Mouse (Mus musculus): Measurements from ENCODE around the gene Dstyk. TPM values are rescaled to one million over a fixed set of nuclear protein-coding genes. Genes with fewer than 3 reads are reported as not detected.

Gene Dstyk
- polyA plus RNA-seq, 1 experiment = 4.6 TPM

DNA sequence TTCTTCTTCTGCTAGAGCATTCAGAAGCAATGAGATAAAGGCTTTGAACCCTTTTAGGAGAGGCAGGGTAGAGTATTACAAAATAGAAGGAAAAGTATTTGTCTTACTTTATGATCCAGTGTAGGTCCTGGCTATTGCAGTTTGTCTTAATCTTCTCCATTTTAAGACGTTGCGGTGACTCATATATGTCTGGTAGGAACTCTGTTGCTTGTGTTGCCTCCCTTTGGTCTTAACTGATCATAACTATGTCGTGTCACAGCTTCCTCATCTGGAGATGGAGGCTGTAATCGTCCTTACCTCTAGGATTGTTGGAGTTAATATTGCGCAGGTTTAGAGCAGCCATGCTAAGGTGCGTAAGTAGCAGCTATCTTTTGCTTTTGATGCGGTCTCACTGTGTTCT, 3.3 kb downstream of the Dstyk start:
- Histone ChIP-seq H3K27ac (ENCODE audit: insufficient read depth, low read length) (no peak overlapping the region), H3K4me3 (ENCODE audit: extremely low read depth, insufficient read depth, insufficient read length) (no peak overlapping the region), H3K36me3 (ENCODE audit: control insufficient read depth, insufficient read depth, low read length) (no peaks in the 10 kb centered on the region), H3K27me3 (ENCODE audit: control insufficient read depth, insufficient read depth, low read length) (no peaks in the 10 kb centered on the region), H3K4me1 (ENCODE audit: control insufficient read depth, insufficient read depth, insufficient read length) (no peaks in the 10 kb centered on the region; the same call in 1 of the 2 replicates)
- 64% methylated on average over 7 of the region's 7 CpGs for WGBS
- no peak for DNase-seq (ENCODE audit: low read depth in 1 of 2, low spot score in 2 of 2)
- TF ChIP-seq CTCF (IDR thresholded peaks at IDR 0.05; ENCODE audit: extremely low read depth, insufficient read depth, insufficient read length, insufficient replicate concordance) (no peak), POLR2A (IDR thresholded peaks at IDR 0.05; ENCODE audit: low read depth, low read length) (no peak)

DNA sequence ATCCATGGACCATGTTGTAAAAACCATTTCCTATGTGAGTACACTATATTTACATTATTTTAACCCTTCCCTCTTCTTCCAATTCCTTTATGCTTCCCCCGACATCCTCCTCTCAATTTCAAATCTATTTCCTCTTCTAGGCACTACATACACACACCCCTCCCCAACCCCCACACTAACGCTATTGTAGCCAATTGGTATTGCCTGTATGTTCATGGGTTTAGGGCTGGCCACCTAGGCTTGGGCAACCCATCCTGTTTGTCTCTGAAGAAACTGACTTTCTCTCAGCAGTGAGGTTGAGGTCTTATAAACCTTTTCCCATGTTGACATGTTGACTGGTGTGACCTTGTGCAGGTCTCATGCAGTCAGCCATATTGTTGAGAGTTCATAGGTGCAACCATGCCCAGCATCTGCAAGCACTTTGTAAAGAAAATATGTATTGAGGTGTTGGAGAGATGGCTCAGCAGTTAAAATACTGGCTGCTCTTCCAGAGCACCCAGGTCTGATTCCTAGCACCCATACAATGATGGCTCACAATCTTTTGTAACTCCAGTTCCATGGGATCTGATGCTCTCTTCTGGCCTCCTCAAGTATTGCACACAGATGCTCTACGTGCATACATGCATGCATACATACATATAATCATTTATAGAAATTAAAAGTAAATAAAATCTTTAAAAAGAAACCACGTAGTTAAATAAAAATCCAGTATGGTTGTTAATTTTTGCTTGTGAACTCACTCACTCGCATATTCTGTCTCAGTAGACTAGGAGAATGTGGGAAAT, 5.7 kb downstream of the Dstyk start:
- H3K27me3 ChIP-seq (ENCODE audit: control insufficient read depth, insufficient read depth, low read length) = no peaks in the 10 kb centered on the region
- no peak overlapping the region for H3K4me3 ChIP-seq (ENCODE audit: extremely low read depth, insufficient read depth, insufficient read length)
- 94% methylated on average over 5 of the region's 5 CpGs for WGBS
- no peak overlapping the region for H3K27ac ChIP-seq (ENCODE audit: insufficient read depth, low read length)
- TF ChIP-seq CTCF (IDR thresholded peaks at IDR 0.05; ENCODE audit: extremely low read depth, insufficient read depth, insufficient read length, insufficient replicate concordance) (no peak), POLR2A (IDR thresholded peaks at IDR 0.05; ENCODE audit: low read depth, low read length) (no peak)
- DNase-seq (ENCODE audit: low read depth in 1 of 2, low spot score in 2 of 2) = no peak
- 0 out of 2 replicates have a peak, but pooled peaks cover 1% of the 10 kb centered on the region for H3K36me3 ChIP-seq (ENCODE audit: control insufficient read depth, insufficient read depth, low read length)
- no peaks in the 10 kb centered on the region; the same call in 1 of the 2 replicates for H3K4me1 ChIP-seq (ENCODE audit: control insufficient read depth, insufficient read depth, insufficient read length)

DNA sequence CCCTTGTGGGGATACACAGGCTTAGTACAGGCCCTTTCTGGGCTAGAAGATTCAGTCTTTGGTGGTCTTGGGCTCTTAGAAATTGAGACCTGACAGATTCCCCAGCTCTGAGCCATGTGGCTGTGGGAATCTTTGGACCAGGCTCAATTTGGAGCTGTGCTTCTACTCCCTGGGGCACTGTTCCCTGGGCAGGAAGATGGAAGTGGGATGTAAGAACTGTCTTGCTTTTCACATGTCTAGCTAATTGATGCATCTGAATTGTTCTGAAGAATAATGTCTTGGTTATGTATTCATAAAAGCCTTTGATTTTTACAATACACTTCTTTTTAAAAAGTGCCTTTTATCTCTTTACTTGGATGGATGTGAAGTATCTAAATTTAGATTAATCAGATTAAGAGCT, 8.2 kb downstream of the Dstyk start:
- DNase-seq (ENCODE audit: low read depth in 1 of 2, low spot score in 2 of 2) = no peak
- Histone ChIP-seq H3K36me3 (ENCODE audit: control insufficient read depth, insufficient read depth, low read length) (0 out of 2 replicates have a peak, but pooled peaks cover 1% of the 10 kb centered on the region), H3K27ac (ENCODE audit: insufficient read depth, low read length) (no peak overlapping the region), H3K4me1 (ENCODE audit: control insufficient read depth, insufficient read depth, insufficient read length) (no peaks in the 10 kb centered on the region; the same call in 1 of the 2 replicates), H3K27me3 (ENCODE audit: control insufficient read depth, insufficient read depth, low read length) (no peaks in the 10 kb centered on the region), H3K4me3 (ENCODE audit: extremely low read depth, insufficient read depth, insufficient read length) (no peak overlapping the region)
- TF ChIP-seq POLR2A (IDR thresholded peaks at IDR 0.05; ENCODE audit: low read depth, low read length) (no peak), CTCF (IDR thresholded peaks at IDR 0.05; ENCODE audit: extremely low read depth, insufficient read depth, insufficient read length, insufficient replicate concordance) (no peak)

DNA sequence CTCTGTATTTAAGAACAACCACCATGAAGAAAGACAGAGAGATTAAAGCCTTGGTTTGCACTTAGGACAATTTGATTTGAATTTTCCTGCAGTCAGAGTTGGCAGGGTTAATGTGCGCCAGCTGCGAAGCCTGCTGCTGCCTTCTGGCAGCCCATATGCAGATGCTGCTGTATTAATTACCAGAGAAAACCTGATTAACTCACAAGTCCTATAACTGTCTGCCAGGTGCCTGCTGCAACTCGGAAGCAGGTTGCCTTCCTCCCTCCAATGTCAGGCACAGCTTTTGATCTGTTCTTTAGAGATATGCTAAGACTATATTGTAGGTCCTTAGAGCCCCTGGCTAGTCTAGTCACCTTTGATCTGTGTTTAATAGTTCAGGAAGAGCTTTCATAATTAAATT, 13.5 kb downstream of the Dstyk start:
- Histone ChIP-seq H3K27ac (ENCODE audit: insufficient read depth, low read length) (no peak overlapping the region), H3K36me3 (ENCODE audit: control insufficient read depth, insufficient read depth, low read length) (peaks cover 1% of the 10 kb centered on the region; the same call in 1 of the 2 replicates), H3K27me3 (ENCODE audit: control insufficient read depth, insufficient read depth, low read length) (no peaks in the 10 kb centered on the region), H3K4me3 (ENCODE audit: extremely low read depth, insufficient read depth, insufficient read length) (no peak overlapping the region), H3K4me1 (ENCODE audit: control insufficient read depth, insufficient read depth, insufficient read length) (no peaks in the 10 kb centered on the region; the same call in 1 of the 2 replicates)
- 79% methylated on average over 3 of the region's 3 CpGs for WGBS
- no peak for DNase-seq (ENCODE audit: low read depth in 1 of 2, low spot score in 2 of 2)
- TF ChIP-seq POLR2A (IDR thresholded peaks at IDR 0.05; ENCODE audit: low read depth, low read length) = no peak

DNA sequence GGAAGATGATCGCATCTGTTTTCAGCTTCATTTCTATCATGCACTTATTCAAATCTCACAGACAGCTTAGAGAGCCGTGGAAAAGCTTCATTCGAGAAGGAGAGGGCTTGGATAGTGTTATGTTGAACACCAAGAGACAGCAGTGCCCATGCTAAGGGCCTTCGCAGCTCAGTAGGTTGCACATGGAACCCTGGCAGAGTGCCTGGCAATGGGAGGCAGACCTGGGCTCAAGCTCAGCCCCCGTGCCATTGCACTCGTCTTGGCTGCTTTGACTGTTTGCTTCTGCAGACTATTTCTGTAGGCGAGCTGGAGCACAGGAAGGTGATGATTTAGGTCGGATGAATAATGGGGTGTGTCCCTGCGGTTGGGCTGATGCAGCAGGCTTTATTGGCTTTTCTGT, 14.4 kb downstream of the Dstyk start:
- TF ChIP-seq CTCF (IDR thresholded peaks at IDR 0.05; ENCODE audit: extremely low read depth, insufficient read depth, insufficient read length, insufficient replicate concordance) (no peak), POLR2A (IDR thresholded peaks at IDR 0.05; ENCODE audit: low read depth, low read length) (no peak)
- Histone ChIP-seq H3K4me3 (ENCODE audit: extremely low read depth, insufficient read depth, insufficient read length) (no peak overlapping the region), H3K27ac (ENCODE audit: insufficient read depth, low read length) (no peak overlapping the region), H3K4me1 (ENCODE audit: control insufficient read depth, insufficient read depth, insufficient read length) (peaks cover 2% of the 10 kb centered on the region; the same call in 1 of the 2 replicates), H3K36me3 (ENCODE audit: control insufficient read depth, insufficient read depth, low read length) (no peaks in the 10 kb centered on the region; the same call in 1 of the 2 replicates), H3K27me3 (ENCODE audit: control insufficient read depth, insufficient read depth, low read length) (no peaks in the 10 kb centered on the region)
- 72% methylated on average over 9 of the region's 9 CpGs for WGBS
- no peak for DNase-seq (ENCODE audit: low read depth in 1 of 2, low spot score in 2 of 2)

DNA sequence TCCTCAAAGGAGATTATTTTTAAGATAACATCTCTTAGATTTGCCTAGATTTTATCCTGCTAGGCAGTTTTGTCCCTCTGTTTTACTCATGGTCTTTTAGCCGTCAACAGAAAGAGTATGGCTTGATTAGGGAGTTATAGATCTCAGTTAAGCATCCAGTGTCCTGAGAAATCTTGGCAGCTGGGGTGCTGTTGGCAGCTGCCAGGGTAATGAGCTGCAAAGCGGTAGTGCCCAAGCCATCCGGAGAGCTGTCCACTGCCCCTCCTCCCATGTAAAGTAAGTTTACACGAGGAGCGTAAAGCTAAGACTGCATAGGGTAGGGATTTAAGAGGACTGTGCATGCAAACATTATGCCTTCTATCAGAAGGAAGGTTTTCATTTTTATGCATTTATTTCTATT, 16.0 kb downstream of the Dstyk start:
- no peak for TF ChIP-seq POLR2A (IDR thresholded peaks at IDR 0.05; ENCODE audit: low read depth, low read length)
- TF ChIP-seq CTCF (IDR thresholded peaks at IDR 0.05; ENCODE audit: extremely low read depth, insufficient read depth, insufficient read length, insufficient replicate concordance) = no peak
- Histone ChIP-seq H3K27ac (ENCODE audit: insufficient read depth, low read length) (no peak overlapping the region), H3K36me3 (ENCODE audit: control insufficient read depth, insufficient read depth, low read length) (no peaks in the 10 kb centered on the region; the same call in 1 of the 2 replicates), H3K4me1 (ENCODE audit: control insufficient read depth, insufficient read depth, insufficient read length) (peaks cover 2% of the 10 kb centered on the region; the same call in 1 of the 2 replicates), H3K4me3 (ENCODE audit: extremely low read depth, insufficient read depth, insufficient read length) (no peak overlapping the region), H3K27me3 (ENCODE audit: control insufficient read depth, insufficient read depth, low read length) (no peaks in the 10 kb centered on the region)
- WGBS = 86% methylated on average over 5 of the region's 5 CpGs
- no peak for DNase-seq (ENCODE audit: low read depth in 1 of 2, low spot score in 2 of 2)

DNA sequence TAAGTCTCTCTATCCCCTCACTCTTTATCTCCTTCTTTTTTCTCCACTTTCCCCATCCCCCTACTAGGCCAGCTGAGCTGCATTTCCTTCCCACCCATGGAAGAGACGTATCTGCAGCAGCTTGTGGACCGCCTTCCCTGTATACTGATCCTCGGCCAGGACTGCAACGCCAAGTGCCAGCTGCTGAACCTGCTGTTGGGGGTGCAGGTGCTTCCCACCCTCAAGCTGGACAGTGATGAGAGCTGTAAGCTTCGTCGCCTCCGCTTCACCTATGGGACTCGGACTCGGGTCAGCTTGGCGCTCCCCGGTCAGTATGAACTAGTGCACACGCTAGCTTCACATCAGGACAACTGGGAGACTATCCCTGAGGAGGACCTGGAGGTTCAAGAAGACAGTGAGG, 16.7 kb downstream of the Dstyk start:
- WGBS = 95% methylated on average over 12 of the region's 12 CpGs
- Histone ChIP-seq H3K27ac (ENCODE audit: insufficient read depth, low read length) (no peak overlapping the region), H3K4me3 (ENCODE audit: extremely low read depth, insufficient read depth, insufficient read length) (no peak overlapping the region), H3K27me3 (ENCODE audit: control insufficient read depth, insufficient read depth, low read length) (no peaks in the 10 kb centered on the region), H3K36me3 (ENCODE audit: control insufficient read depth, insufficient read depth, low read length) (no peaks in the 10 kb centered on the region; the same call in 1 of the 2 replicates), H3K4me1 (ENCODE audit: control insufficient read depth, insufficient read depth, insufficient read length) (peaks cover 2% of the 10 kb centered on the region; the same call in 1 of the 2 replicates)
- no peak for DNase-seq (ENCODE audit: low read depth in 1 of 2, low spot score in 2 of 2)
- TF ChIP-seq POLR2A (IDR thresholded peaks at IDR 0.05; ENCODE audit: low read depth, low read length) (no peak), CTCF (IDR thresholded peaks at IDR 0.05; ENCODE audit: extremely low read depth, insufficient read depth, insufficient read length, insufficient replicate concordance) (no peak)

All from spleen, adult 2 months (tissue).